Mouse (Mus musculus) lung, adult 2 months (tissue): ENCODE data around the gene Cdkl1.

Experiments
- CTCF ChIP-seq: fragments of 200-500 bp; IDR thresholded peaks from 2 replicates; pipeline ENCODE4 v1.5.1; 2011; ENCODE audit warnings: mild to moderate bottlenecking, low read length, control low read depth; ENCODE audit not compliant: insufficient read depth
- POLR2A ChIP-seq: fragments of 200-500 bp; IDR thresholded peaks from 2 replicates; pipeline ENCODE4 v1.6.1; 2011; ENCODE audit warnings: low read depth, mild to moderate bottlenecking, control low read depth, low read length, borderline replicate concordance; ENCODE audit errors: extremely low read depth

- no peak for TF ChIP-seq POLR2A
- TF ChIP-seq CTCF = no peak
Measured at GRCm38 (mm10) chr12:69713628-69714027, 77.4 kb downstream of the Cdkl1 start.
